Mouse (Mus musculus): ENCODE results near the gene Mrps21.

GRCm38 (mm10) chr3:95865050-95865449 is 6.3 kb downstream of the Mrps21 start:
- TF ChIP-seq CTCF (IDR thresholded peaks at IDR 0.05; ENCODE audit: low read depth) (no peak), EP300 (optimal IDR thresholded peaks at IDR 0.05) (no peak)

Measured in stomach, postnatal 0 days (tissue).